Mouse (Mus musculus) E14TG2a.4 (cell line): Measurements from ENCODE around the gene Olfr872.

Source experiments
- CTCF ChIP-seq: conservative IDR thresholded peaks from 2 replicates; pipeline ENCODE4 v1.5.1; 2014; ENCODE audit warnings: low read length
- NANOG ChIP-seq: IDR thresholded peaks from 2 replicates; pipeline ENCODE4 v1.6.1; 2014; ENCODE audit warnings: borderline replicate concordance, low read length, mixed read lengths
- POU5F1 ChIP-seq: IDR thresholded peaks from 2 replicates; pipeline ENCODE4 v1.6.1; 2014; ENCODE audit warnings: low read length, borderline replicate concordance

DNA sequence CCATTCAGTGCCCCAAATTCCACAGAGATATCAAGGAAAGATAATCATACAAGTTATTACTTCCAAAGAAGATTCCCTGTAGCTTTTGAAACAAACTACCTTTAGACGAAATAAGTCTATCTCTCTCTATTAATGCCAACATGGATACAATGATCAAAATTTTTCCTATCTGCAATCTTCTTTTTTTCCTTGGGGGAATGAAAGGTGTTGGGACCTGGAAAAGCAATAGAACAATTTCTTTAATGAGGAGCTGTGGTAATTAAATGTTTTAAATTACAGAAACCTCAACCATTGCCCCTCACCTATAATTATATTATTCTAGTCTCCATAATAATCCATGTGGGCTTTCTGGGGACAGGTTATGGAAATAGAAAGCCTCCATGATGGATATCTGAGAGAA, 45.1 kb downstream of the Olfr872 start, which contains the start of gene Olfr39:
- TF ChIP-seq CTCF (no peak), POU5F1 (no peak), NANOG (no peak)
